Mouse (Mus musculus) CH12.LX (cell line): ENCODE data around the gene Plin3. TPM values are rescaled to one million over a fixed set of nuclear protein-coding genes. Genes with fewer than 3 reads are reported as not detected.

Experiments used
- DNase-seq: peaks from one replicate; pipeline ENCODE4 v3.0.0-alpha.2; 2013; ENCODE audit errors: extremely low read depth
- H3K27ac ChIP-seq: 2 replicates; pipeline ENCODE4 v1.5.1; 2012; ENCODE audit warnings: low read depth, mild to moderate bottlenecking, control low read depth, moderate library complexity; ENCODE audit not compliant: insufficient read depth
- H3K27me3 ChIP-seq: replicated peaks from 2 replicates; pipeline ENCODE3; 2012; ENCODE audit warnings: inconsistent platforms
- H3K36me3 ChIP-seq, 2 experiments: replicated peaks in 1 of 2; 2 replicates each; pipeline versions ENCODE3 to v1.6.1; 2012; ENCODE audit warnings: inconsistent platforms in 1 of 2, low read length in 1 of 2, mild to moderate bottlenecking in 1 of 2, mixed read lengths in 1 of 2, moderate library complexity in 1 of 2; ENCODE audit not compliant: control insufficient read depth in 1 of 2, insufficient read depth in 1 of 2
- H3K4me1 ChIP-seq, 2 experiments: 2 replicates each; pipeline ENCODE4 v1.6.1; 2012; ENCODE audit warnings: inconsistent platforms in 1 of 2, moderate library complexity in 1 of 2; ENCODE audit not compliant: insufficient read depth in 2 of 2, control insufficient read depth in 1 of 2
- H3K4me2 ChIP-seq: 2 replicates; pipeline ENCODE4 v1.6.1; 2012; ENCODE audit warnings: low read depth, mild to moderate bottlenecking, control low read depth; ENCODE audit not compliant: poor library complexity, insufficient read depth, severe bottlenecking
- H3K4me3 ChIP-seq, 3 experiments: fragments of 150-350 bp in 1 of 3; sonication (generic) in 1 of 3; replicated peaks in 1 of 3; 2 replicates each; pipeline versions ENCODE3 to v1.5.1; 2011 to 2012; ENCODE audit warnings: low read depth in 2 of 3, low read length in 2 of 3, mild to moderate bottlenecking in 2 of 3, moderate library complexity in 2 of 3, control low read depth in 1 of 3, improper control_type of control experiment in 1 of 3, inconsistent platforms in 1 of 3, mixed read lengths in 1 of 3; ENCODE audit not compliant: poor library complexity in 1 of 3
- H3K79me2 ChIP-seq: replicated peaks from 2 replicates; pipeline ENCODE4 v1.6.1; 2012; ENCODE audit warnings: mild to moderate bottlenecking, moderate library complexity; ENCODE audit not compliant: control insufficient read depth, poor library complexity, insufficient read depth, severe bottlenecking; ENCODE audit errors: extremely low read depth
- H3K9ac ChIP-seq: 2 replicates; pipeline ENCODE4 v1.6.1; 2012; ENCODE audit warnings: low read depth, mild to moderate bottlenecking, control low read depth, moderate library complexity; ENCODE audit not compliant: insufficient read depth
- H3K9me3 ChIP-seq: replicated peaks from 2 replicates; pipeline ENCODE3; 2012; ENCODE audit warnings: low read length, inconsistent platforms, mixed read lengths
- BHLHE40 ChIP-seq: IDR thresholded peaks from 2 replicates; pipeline ENCODE4 v1.6.1; 2011; ENCODE audit warnings: mild to moderate bottlenecking, low read depth, low read length, improper control_type of control experiment
- CHD1 ChIP-seq: IDR thresholded peaks from 2 replicates; pipeline ENCODE4 v1.6.1; 2012; ENCODE audit warnings: low read depth, low read length, improper control_type of control experiment, inconsistent platforms
- CHD2 ChIP-seq: IDR thresholded peaks from 2 replicates; pipeline ENCODE4 v1.6.1; 2011; ENCODE audit warnings: low read length, improper control_type of control experiment
- CTCF ChIP-seq, 2 experiments: IDR thresholded peaks in 1 of 2; conservative IDR thresholded peaks in 1 of 2; 2 replicates each; pipeline ENCODE4 v1.5.1; 2011 to 2012; ENCODE audit warnings: low read depth in 2 of 2, low read length in 2 of 2, improper control_type of control experiment in 1 of 2, inconsistent platforms in 1 of 2, mild to moderate bottlenecking in 1 of 2, moderate library complexity in 1 of 2
- E2F4 ChIP-seq: IDR thresholded peaks from 2 replicates; pipeline ENCODE4 v1.6.1; 2011; ENCODE audit warnings: low read depth, low read length, improper control_type of control experiment; ENCODE audit not compliant: insufficient replicate concordance
- EP300 ChIP-seq: IDR thresholded peaks from 2 replicates; pipeline ENCODE4 v1.6.1; 2011; ENCODE audit warnings: low read length, improper control_type of control experiment
- ETS1 ChIP-seq: conservative IDR thresholded peaks from 2 replicates; pipeline ENCODE4 v1.6.1; 2012; ENCODE audit warnings: low read depth, mild to moderate bottlenecking, inconsistent platforms, low read length, improper control_type of control experiment, moderate library complexity
- HCFC1 ChIP-seq: IDR thresholded peaks from 2 replicates; pipeline ENCODE4 v1.6.1; 2012; ENCODE audit warnings: low read depth, mild to moderate bottlenecking, inconsistent platforms, low read length, improper control_type of control experiment
- IRF4 ChIP-seq: IDR thresholded peaks from 2 replicates; pipeline ENCODE4 v1.6.1; 2014; ENCODE audit warnings: low read depth, mild to moderate bottlenecking, inconsistent platforms, low read length, improper control_type of control experiment
- JUND ChIP-seq: conservative IDR thresholded peaks from 2 replicates; pipeline ENCODE4 v1.6.1; 2011; ENCODE audit warnings: low read depth, low read length, improper control_type of control experiment
- KAT2A ChIP-seq: IDR thresholded peaks from 2 replicates; pipeline ENCODE4 v1.6.1; 2012; ENCODE audit warnings: low read length, improper control_type of control experiment, inconsistent platforms; ENCODE audit not compliant: insufficient replicate concordance
- MAFK ChIP-seq: IDR thresholded peaks from 2 replicates; pipeline ENCODE4 v1.6.1; 2011; ENCODE audit warnings: low read length, improper control_type of control experiment; ENCODE audit not compliant: insufficient replicate concordance
- MAX ChIP-seq: IDR thresholded peaks from 2 replicates; pipeline ENCODE4 v1.6.1; 2011; ENCODE audit warnings: low read length, improper control_type of control experiment
- MAZ ChIP-seq: IDR thresholded peaks from 2 replicates; pipeline ENCODE4 v1.6.1; 2012; ENCODE audit warnings: low read depth, mild to moderate bottlenecking, inconsistent platforms, low read length, improper control_type of control experiment, moderate library complexity
- MYC ChIP-seq: IDR thresholded peaks from 2 replicates; pipeline ENCODE4 v1.6.1; 2011; ENCODE audit warnings: low read depth, mild to moderate bottlenecking, improper control_type of control experiment, low read length
- NELFE ChIP-seq: IDR thresholded peaks from 2 replicates; pipeline ENCODE4 v1.6.1; 2011; ENCODE audit warnings: low read depth, low read length, improper control_type of control experiment
- NRF1 ChIP-seq: IDR thresholded peaks from 2 replicates; pipeline ENCODE4 v1.6.1; 2014; ENCODE audit warnings: low read depth, mild to moderate bottlenecking, inconsistent platforms, low read length, improper control_type of control experiment, moderate library complexity
- PAX5 ChIP-seq: IDR thresholded peaks from 2 replicates; pipeline ENCODE4 v1.6.1; 2012; ENCODE audit warnings: low read length, inconsistent platforms, mixed read lengths
- POLR2A ChIP-seq: IDR thresholded peaks from 2 replicates; pipeline ENCODE4 v1.6.1; 2011; ENCODE audit warnings: low read depth, mild to moderate bottlenecking, improper control_type of control experiment, low read length
- RAD21 ChIP-seq: IDR thresholded peaks from 2 replicates; pipeline ENCODE4 v1.6.1; 2011; ENCODE audit warnings: low read depth, mild to moderate bottlenecking, low read length, improper control_type of control experiment, moderate library complexity
- SIN3A ChIP-seq: IDR thresholded peaks from 2 replicates; pipeline ENCODE4 v1.6.1; 2012; ENCODE audit warnings: low read length, improper control_type of control experiment, inconsistent platforms
- SMC3 ChIP-seq: IDR thresholded peaks from 2 replicates; pipeline ENCODE4 v1.6.1; 2011; ENCODE audit warnings: low read depth, low read length, improper control_type of control experiment
- TBP ChIP-seq: conservative IDR thresholded peaks from 2 replicates; pipeline ENCODE4 v1.6.1; 2011; ENCODE audit warnings: low read depth, low read length, improper control_type of control experiment
- TCF12 ChIP-seq: IDR thresholded peaks from 2 replicates; pipeline ENCODE4 v1.6.1; 2014; ENCODE audit warnings: low read depth, mild to moderate bottlenecking, inconsistent platforms, low read length, improper control_type of control experiment
- UBTF ChIP-seq: IDR thresholded peaks from 2 replicates; pipeline ENCODE4 v1.6.1; 2012; ENCODE audit warnings: low read depth, mild to moderate bottlenecking, inconsistent platforms, low read length, improper control_type of control experiment, moderate library complexity
- ZC3H11A ChIP-seq: IDR thresholded peaks from 2 replicates; pipeline ENCODE4 v1.6.1; 2012; ENCODE audit warnings: low read depth, mild to moderate bottlenecking, inconsistent platforms, low read length, improper control_type of control experiment
- ZNF384 ChIP-seq: IDR thresholded peaks from 2 replicates; pipeline ENCODE4 v1.6.1; 2012; ENCODE audit warnings: low read depth, low read length, improper control_type of control experiment, inconsistent platforms
- dilution Hi-C: fragments of 300-500 bp; cut with MboI; formaldehyde crosslinking; loops from 2 replicates; pipeline ENCODE4 v1.14.3; 2020; ENCODE audit warnings: low sequenced_read_pairs; ENCODE audit not compliant: extremely low pct_unique_long_range_greater_than_20kb, extremely low pct_ligation_motif_present
- in situ Hi-C: fragments of 300-500 bp; cut with MboI; formaldehyde crosslinking; loops from 3 replicates; pipeline ENCODE4 v1.14.3; 2019; ENCODE audit warnings: low sequenced_read_pairs, low pct_ligation_motif_present, low pct_unique_long_range_greater_than_20kb, mixed read lengths
- polyA plus RNA-seq: library from polyadenylated mRNA; unstranded; fragments of >175 nt; gene quantifications from 2 replicates; pipeline ENCODE4 v1.2.1, GENCODE M21; 2012; ENCODE audit warnings: low read depth; ENCODE audit not compliant: insufficient read length
- total RNA-seq, 2 experiments: library from RNA; depleted of rRNA; stranded (reverse); fragments of 300-350 nt in 1 of 2; fragments of >200 nt in 1 of 2; gene quantifications; 2 replicates each; pipeline ENCODE4 v1.2.3; 2012 to 2014

Gene Plin3
- total and polyA plus RNA-seq, 3 experiments = 17.3 to 23.3 (median 18.5) TPM

DNA sequence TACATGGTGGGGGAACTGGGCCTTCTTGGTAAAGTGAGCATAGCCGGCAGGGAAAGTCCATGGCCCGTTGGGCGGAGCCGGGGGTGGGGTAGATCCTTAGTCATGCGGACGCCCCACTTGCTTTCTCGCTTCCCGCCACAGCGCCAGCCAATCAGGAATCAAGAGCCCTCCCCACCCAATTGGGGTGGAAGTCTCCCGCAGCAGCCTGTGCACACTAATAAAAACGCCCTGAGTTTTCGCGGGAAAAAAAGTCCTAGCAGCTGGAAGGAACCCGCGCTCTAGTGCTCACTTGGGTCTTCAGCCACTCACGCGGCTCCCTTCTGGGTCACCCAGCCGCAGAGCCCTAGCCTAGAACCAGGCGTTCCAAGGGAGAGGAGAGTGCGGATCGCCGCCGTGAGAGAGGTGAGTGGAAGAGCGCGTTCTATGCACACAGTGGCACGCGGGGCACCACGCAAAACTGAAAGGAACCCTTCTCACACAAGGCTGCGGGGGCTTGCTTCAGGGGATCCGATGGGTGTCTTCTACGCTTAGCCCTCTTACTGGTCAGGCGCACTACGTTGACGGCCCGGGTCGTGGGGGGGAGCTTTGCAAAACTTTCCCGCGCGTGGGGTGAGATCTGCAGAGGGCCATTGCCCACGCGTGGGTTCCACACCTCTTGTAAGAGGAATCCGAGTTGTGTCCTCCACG is 10.6 kb upstream of the Plin3 start, which contains the start of gene Uhrf1:
Gene Uhrf1 (plus strand): TSS at position 162 of the 687 bp plus-strand sequence.
- in situ Hi-C loops (no loop called here), dilution Hi-C loops (no loop called here)
- H3K9me3 ChIP-seq = no peaks in the 10 kb centered on the region
- peak within 1 kb of the TSS; percentile 85 for H3K9ac ChIP-seq
- H3K27ac ChIP-seq = peak within 1 kb of the TSS; percentile 87
- peak within 1 kb of the TSS; percentile 81 to 84 (median 81) for H3K4me3 ChIP-seq
- DNase-seq = peak; percentile 97
- H3K36me3 ChIP-seq = peaks cover 26 to 36% of the 10 kb centered on the region in 2 experiments
- H3K79me2 ChIP-seq = peaks cover 42% of the 10 kb centered on the region
- H3K27me3 ChIP-seq = no peaks in the 10 kb centered on the region
- H3K4me2 ChIP-seq = peak within 1 kb of the TSS; percentile 77
- TF ChIP-seq MYC = no peak
- peak; percentile 25; the same call in 1 of the 2 replicates for TF ChIP-seq NELFE
- TF ChIP-seq BHLHE40 = peak; percentile 57; the same call in 1 of the 2 replicates
- peak; percentile 26; the same call in 1 of the 2 replicates for TF ChIP-seq HCFC1
- TF ChIP-seq ETS1 = no peak
- no peak for TF ChIP-seq CHD2
- 0 out of 2 replicates have a peak, but pooled peaks have one; percentile 25 for TF ChIP-seq MAZ
- TF ChIP-seq TBP = peak; percentile 83
- peak; percentile 97 for TF ChIP-seq SIN3A
- no peak for TF ChIP-seq JUND
- TF ChIP-seq PAX5 = no peak
- 0 out of 2 replicates have a peak, but pooled peaks have one; percentile 16 for TF ChIP-seq ZNF384
- TF ChIP-seq CTCF (conservative IDR thresholded peaks at IDR 0.05 in 1 of 2, IDR thresholded peaks at IDR 0.05 in 1 of 2; ENCODE audit: low read depth in 2 of 2, low read length in 2 of 2) = no peak
- TF ChIP-seq MAFK = no peak
- TF ChIP-seq IRF4 = no peak; the same call in 1 of the 2 replicates
- no peak for TF ChIP-seq CHD1
- peak; percentile 98 for TF ChIP-seq E2F4
- no peak for TF ChIP-seq ZC3H11A
- no peak for TF ChIP-seq UBTF
- peak; percentile 75 for TF ChIP-seq POLR2A
- peak; percentile 78 for TF ChIP-seq TCF12
- no peak for TF ChIP-seq SMC3
- no peak for TF ChIP-seq EP300
- TF ChIP-seq MAX = peak; percentile 82
- 0 out of 2 replicates have a peak, but pooled peaks have one; percentile 17 for TF ChIP-seq KAT2A
- TF ChIP-seq RAD21 = no peak
- no peak for TF ChIP-seq NRF1
- H3K4me1 ChIP-seq = peaks cover 20 to 54% of the 10 kb centered on the region in 2 experiments
